Mouse (Mus musculus): ENCODE measurements around the gene Irf2bp2. TPM values are rescaled to one million over a fixed set of nuclear protein-coding genes. Genes with fewer than 3 reads are reported as not detected.

Irf2bp2 gene
- polyA plus RNA-seq, 1 experiment, result 81.2 TPM

- 4% methylated on average over 16 of the region's 16 CpGs for WGBS
- Histone ChIP-seq H3K4me1 (ENCODE audit: control insufficient read depth, insufficient read depth, low read length) (peaks cover 8% of the 10 kb centered on the region), H3K4me3 (replicated peaks; ENCODE audit: extremely low read depth, low read depth, low read length) (peak overlapping the region; percentile 35)
- peak; percentile 82 for DNase-seq
- TF ChIP-seq POLR2A (IDR thresholded peaks at IDR 0.05; ENCODE audit: borderline replicate concordance, extremely low read depth, low read depth, low read length) (peak; percentile 62; the same call in 1 of the 2 replicates), CTCF (IDR thresholded peaks at IDR 0.05; ENCODE audit: insufficient read depth, low read length) (no peak)
Measured at GRCm38 (mm10) chr8:126595204-126596061, 1.6 kb upstream of the Irf2bp2 start.

DNA sequence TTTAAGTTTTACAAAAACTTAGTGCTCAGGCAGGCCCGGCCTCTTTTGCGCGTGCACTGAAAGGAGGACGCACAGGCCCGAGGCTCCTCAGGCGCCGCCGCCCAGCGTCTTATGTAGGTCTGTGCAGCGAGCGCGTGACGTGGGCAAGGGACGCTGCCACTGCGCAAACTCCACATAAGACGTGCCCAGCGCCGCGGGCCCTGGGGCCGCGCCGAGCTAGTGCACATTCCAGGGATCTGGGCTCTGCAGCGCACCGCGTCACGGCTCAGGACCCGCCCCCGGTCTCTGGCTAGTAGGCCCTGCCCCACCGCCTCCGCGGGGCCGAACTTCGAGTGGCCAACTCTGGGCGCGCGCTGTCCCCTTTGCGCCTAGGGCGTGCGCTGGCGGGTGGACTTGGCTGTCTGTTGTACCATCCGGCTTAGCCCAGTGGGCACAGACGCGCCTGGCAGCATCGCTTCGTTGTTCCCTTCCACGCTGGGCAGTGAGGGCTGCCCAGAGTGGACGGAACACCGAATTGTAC is 755 bp upstream of the Irf2bp2 start:
- Histone ChIP-seq H3K4me3 (replicated peaks; ENCODE audit: extremely low read depth, low read depth, low read length) (peak overlapping the region; percentile 82), H3K4me1 (ENCODE audit: control insufficient read depth, insufficient read depth, low read length) (peaks cover 8% of the 10 kb centered on the region)
- peak; percentile 96 for TF ChIP-seq POLR2A (IDR thresholded peaks at IDR 0.05; ENCODE audit: borderline replicate concordance, extremely low read depth, low read depth, low read length)
- TF ChIP-seq CTCF (IDR thresholded peaks at IDR 0.05; ENCODE audit: insufficient read depth, low read length), result no peak
- WGBS, result under 1% methylated on average over 48 of the region's 48 CpGs
- peak; percentile 97 for DNase-seq

DNA sequence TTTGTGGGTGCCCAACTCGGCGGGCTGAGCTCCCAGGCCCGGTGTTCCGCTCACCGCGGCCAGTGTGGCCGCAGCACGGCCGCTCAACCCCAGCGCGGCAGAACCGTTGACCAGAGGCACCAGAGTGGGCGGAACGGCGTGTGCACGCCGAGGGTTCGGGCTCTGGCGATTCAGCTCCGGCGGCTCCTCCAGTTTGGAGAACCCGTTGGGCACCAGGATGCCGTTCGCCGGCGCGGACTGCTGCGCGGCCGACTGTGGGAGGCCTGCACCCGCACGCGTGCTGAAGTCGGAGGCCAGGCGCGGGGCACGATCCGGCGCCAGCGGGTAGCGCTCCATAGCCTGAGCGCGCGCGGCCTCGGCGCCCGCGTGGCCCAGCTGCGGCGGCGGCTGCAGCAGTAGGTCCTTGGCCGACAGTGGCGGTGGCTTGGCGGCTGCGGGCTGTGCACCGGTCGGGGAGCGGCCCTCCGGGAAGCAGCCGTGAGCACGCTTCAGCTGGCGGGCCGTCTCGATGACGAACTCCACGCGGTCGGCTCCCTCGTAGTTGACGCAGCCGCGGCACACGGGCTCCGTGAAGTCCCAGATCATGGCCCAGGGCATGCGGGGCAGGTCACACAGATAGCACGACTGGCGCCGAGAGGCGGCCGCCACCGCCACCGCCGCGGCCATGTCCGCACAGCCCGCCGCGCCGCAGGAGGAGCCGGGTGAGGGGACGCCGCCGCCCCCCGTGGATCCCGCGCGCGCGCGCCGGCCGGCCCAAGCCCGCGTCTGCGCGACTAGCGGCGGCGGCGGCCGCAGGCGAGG is 815 bp downstream of the Irf2bp2 start:
- TF ChIP-seq CTCF (IDR thresholded peaks at IDR 0.05; ENCODE audit: insufficient read depth, low read length) (no peak), POLR2A (IDR thresholded peaks at IDR 0.05; ENCODE audit: borderline replicate concordance, extremely low read depth, low read depth, low read length) (peak; percentile 42; the same call in 1 of the 2 replicates)
- Histone ChIP-seq H3K4me1 (ENCODE audit: control insufficient read depth, insufficient read depth, low read length) (peaks cover 8% of the 10 kb centered on the region), H3K4me3 (replicated peaks; ENCODE audit: extremely low read depth, low read depth, low read length) (peak overlapping the region; percentile 96)
- DNase-seq, result peak; percentile 65
- 4% methylated on average over 113 of the region's 113 CpGs for WGBS

DNA sequence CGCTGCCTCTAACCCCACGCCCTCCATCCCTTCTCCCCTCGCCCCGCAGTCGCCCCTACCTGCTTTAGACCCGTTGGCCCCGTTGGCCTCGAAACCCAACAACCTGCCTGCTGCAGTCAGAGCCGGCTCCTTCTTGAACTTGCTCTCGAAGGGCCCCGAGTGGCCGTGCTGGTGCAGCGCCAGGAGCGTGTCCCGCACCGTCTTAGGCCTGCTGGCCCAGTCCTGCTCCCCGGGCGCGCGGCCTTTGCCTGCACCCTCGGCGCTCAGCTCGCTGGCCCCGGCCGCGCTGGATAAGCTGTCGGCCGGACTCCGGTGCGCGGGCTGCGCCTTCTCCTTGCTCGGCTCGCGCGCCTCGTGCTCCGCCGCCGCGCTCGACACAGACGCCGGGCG is 1.4 kb downstream of the Irf2bp2 start:
- TF ChIP-seq POLR2A (IDR thresholded peaks at IDR 0.05; ENCODE audit: borderline replicate concordance, extremely low read depth, low read depth, low read length) (peak; percentile 47; the same call in 1 of the 2 replicates), CTCF (IDR thresholded peaks at IDR 0.05; ENCODE audit: insufficient read depth, low read length) (no peak)
- Histone ChIP-seq H3K4me3 (replicated peaks; ENCODE audit: extremely low read depth, low read depth, low read length) (peak overlapping the region; percentile 96), H3K4me1 (ENCODE audit: control insufficient read depth, insufficient read depth, low read length) (peaks cover 11% of the 10 kb centered on the region)
- under 1% methylated on average over 45 of the region's 45 CpGs for WGBS
- DNase-seq, result peak; percentile 55

DNA sequence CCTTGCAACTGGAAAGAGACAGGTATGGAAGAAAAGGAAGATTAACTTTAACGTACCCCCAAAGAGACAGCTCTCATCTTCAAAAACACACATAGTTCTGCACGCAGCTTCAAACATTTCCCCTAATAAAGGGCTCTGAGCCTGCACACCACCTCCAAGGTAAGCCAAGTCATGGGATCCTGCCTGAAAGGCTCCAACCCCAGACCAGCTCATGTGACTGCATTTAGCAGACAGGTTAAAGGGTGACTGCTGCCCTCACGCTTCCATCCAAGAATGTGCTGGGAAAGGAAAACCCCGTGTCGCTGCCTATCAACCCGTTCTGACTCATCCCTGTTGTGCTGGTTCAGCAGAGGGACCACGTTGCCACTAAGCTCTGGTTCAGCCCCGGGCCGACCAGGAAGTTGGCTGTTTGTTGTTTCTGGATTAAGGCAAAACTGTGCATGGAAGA is 1.9 kb downstream of the Irf2bp2 start:
- under 1% methylated on average over 9 of the region's 9 CpGs for WGBS
- TF ChIP-seq CTCF (IDR thresholded peaks at IDR 0.05; ENCODE audit: insufficient read depth, low read length) (no peak), POLR2A (IDR thresholded peaks at IDR 0.05; ENCODE audit: borderline replicate concordance, extremely low read depth, low read depth, low read length) (peak; percentile 52; the same call in 1 of the 2 replicates)
- DNase-seq, result peak; percentile 65
- Histone ChIP-seq H3K4me3 (replicated peaks; ENCODE audit: extremely low read depth, low read depth, low read length) (peak overlapping the region; percentile 96), H3K4me1 (ENCODE audit: control insufficient read depth, insufficient read depth, low read length) (peaks cover 15% of the 10 kb centered on the region)

DNA sequence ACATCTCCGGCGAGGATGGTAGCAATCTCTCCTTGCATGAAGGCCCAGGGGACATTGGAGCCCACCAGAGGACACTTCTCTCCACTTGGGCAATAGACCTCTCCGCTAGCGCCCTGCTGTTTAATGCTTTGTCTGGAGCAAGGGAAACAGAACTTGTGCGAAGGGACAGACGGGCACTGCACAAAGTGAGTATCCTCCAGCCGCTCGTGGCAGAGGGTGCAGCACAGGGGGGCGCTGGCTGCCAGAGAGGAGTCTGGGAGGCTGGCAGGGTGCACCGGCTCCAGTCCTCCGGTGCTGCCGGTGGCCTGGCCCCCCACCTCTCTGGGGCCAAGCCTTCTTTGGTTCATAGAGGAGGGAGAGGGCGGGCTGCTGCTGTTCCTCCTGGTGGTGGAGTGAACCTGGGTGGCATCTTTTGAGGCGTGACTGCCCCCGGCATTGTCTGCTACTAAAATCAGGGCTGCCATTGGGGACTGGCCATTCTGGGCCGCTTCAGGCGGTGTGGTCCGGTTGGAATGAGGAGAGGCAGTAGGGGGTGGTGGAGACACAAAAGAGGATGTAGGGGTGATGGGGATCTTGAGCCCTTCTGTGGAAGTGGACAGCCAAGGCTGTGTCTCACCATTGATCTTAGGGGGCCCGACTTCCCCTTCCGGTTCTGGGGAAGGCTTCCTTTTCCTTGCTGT is 2.5 kb downstream of the Irf2bp2 start:
- peak overlapping the region; percentile 96 for H3K4me3 ChIP-seq (replicated peaks; ENCODE audit: extremely low read depth, low read depth, low read length)
- DNase-seq, result peak; percentile 72
- WGBS, result under 1% methylated on average over 20 of the region's 20 CpGs
- peak; percentile 36; the same call in 1 of the 2 replicates for TF ChIP-seq POLR2A (IDR thresholded peaks at IDR 0.05; ENCODE audit: borderline replicate concordance, extremely low read depth, low read depth, low read length)
- no peak for TF ChIP-seq CTCF (IDR thresholded peaks at IDR 0.05; ENCODE audit: insufficient read depth, low read length)
- peaks cover 19% of the 10 kb centered on the region for H3K4me1 ChIP-seq (ENCODE audit: control insufficient read depth, insufficient read depth, low read length)

DNA sequence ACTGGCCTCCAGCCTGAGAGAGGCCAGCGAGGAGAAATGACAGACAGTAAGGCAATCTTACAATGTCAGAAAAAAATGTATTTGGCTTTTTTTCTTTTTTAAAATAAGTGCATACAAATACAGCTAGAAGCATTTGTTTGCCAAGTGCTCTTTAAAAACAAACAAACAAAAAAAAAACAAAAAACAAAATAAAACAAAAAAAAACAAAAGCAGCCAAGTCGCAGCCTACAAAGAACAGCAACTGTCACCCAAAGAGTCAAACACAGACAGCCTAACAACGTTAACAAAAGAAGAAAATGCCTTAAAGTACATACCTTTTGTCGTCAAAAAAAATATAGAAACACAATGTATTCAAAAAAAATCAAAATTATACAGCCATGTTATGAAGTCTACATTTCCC is 3.2 kb downstream of the Irf2bp2 start:
- no peak for DNase-seq
- peak overlapping the region; percentile 85 for H3K4me3 ChIP-seq (replicated peaks; ENCODE audit: extremely low read depth, low read depth, low read length)
- peaks cover 20% of the 10 kb centered on the region for H3K4me1 ChIP-seq (ENCODE audit: control insufficient read depth, insufficient read depth, low read length)
- 1% methylated on average over 4 of the region's 4 CpGs for WGBS
- TF ChIP-seq POLR2A (IDR thresholded peaks at IDR 0.05; ENCODE audit: borderline replicate concordance, extremely low read depth, low read depth, low read length) (no peak), CTCF (IDR thresholded peaks at IDR 0.05; ENCODE audit: insufficient read depth, low read length) (no peak)

DNA sequence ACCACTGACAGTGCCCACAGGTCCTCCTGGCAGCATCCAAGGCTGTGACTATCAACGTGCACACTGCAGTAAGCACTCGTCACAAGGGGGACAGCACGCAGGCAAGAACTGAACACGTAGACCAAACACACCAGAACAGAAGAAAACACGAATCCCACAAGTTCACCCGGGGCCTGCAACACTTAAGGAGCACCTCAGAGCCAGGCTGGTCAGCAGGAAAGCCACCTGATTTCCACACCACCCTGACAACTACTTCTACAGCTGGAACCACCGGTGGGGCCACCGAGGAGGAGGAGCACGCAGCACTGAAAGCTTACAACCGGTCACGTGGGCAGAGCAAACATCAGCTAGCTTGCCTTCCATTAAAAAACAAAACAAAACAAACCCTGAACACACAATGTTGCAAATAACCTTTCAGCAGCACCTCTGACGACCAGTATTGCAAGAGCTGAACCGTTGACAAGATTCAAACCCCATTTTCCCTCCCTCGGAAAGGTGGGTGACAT is 3.7 kb downstream of the Irf2bp2 start:
- peak; percentile 72 for DNase-seq
- under 1% methylated on average over 14 of the region's 14 CpGs for WGBS
- Histone ChIP-seq H3K4me1 (ENCODE audit: control insufficient read depth, insufficient read depth, low read length) (peaks cover 19% of the 10 kb centered on the region), H3K4me3 (replicated peaks; ENCODE audit: extremely low read depth, low read depth, low read length) (peak overlapping the region; percentile 85)
- TF ChIP-seq POLR2A (IDR thresholded peaks at IDR 0.05; ENCODE audit: borderline replicate concordance, extremely low read depth, low read depth, low read length) (peak; percentile 64; the same call in 1 of the 2 replicates), CTCF (IDR thresholded peaks at IDR 0.05; ENCODE audit: insufficient read depth, low read length) (no peak)
